Mouse (Mus musculus) gastrocnemius, adult 2 months (tissue): ENCODE measurements around the gene Kcnma1. TPM values are rescaled to one million over a fixed set of nuclear protein-coding genes. Genes with fewer than 3 reads are reported as not detected.

Source experiments
- DNase-seq: peaks from one replicate; pipeline ENCODE4 v3.0.0; 2022
- H3K27ac ChIP-seq: fragments of 200-600 bp; 2 replicates; pipeline ENCODE4 v1.8.1; 2022; ENCODE audit warnings: mild to moderate bottlenecking
- H3K4me3 ChIP-seq: fragments of 200-600 bp; 2 replicates; pipeline ENCODE4 v1.8.1; 2022; ENCODE audit warnings: mild to moderate bottlenecking, moderate library complexity
- CTCF ChIP-seq: fragments of 200-600 bp; IDR thresholded peaks from 2 replicates; pipeline ENCODE4 v1.8.1; 2022; ENCODE audit warnings: antibody characterized with exemption, mild to moderate bottlenecking, moderate library complexity
- intact Hi-C: fragments of 180-260 bp; cut with DNase I; formaldehyde crosslinking; loops from one replicate; pipeline ENCODE4 v1.15.1; 2025
- total RNA-seq, 2 experiments: library from RNA; stranded (reverse); gene quantifications; 2 replicates each; pipeline ENCODE4 v1.2.3; 2021

The Kcnma1 gene
- total RNA-seq, 2 experiments from 2014 or later: 52.6 to 80.4 TPM

- intact Hi-C loops: no loop called here
- DNase-seq: no peak
- no peak overlapping the region for H3K27ac ChIP-seq
- TF ChIP-seq CTCF: no peak
- H3K4me3 ChIP-seq: no peak overlapping the region
Observed at GRCm38 (mm10) chr14:23502236-23502790, 512.0 kb downstream of the Kcnma1 start.

GRCm38 (mm10) chr14:23496801-23497200, 517.5 kb downstream of the Kcnma1 start:
- no peak for DNase-seq
- no peak for TF ChIP-seq CTCF
- intact Hi-C loops: no loop called here
- H3K4me3 ChIP-seq: no peak overlapping the region
- peak overlapping the region; percentile 6; the same call in 1 of the 2 replicates for H3K27ac ChIP-seq

- peak; percentile 28 for DNase-seq
Observed at GRCm38 (mm10) chr14:23496236-23496740, 518.0 kb downstream of the Kcnma1 start.

GRCm38 (mm10) chr14:23494496-23494800, 519.8 kb downstream of the Kcnma1 start:
- H3K27ac ChIP-seq: peak overlapping the region; percentile 56
- TF ChIP-seq CTCF: no peak
- no peak overlapping the region for H3K4me3 ChIP-seq
- DNase-seq: peak; percentile 69
- intact Hi-C loops: no loop called here

More at GRCm38 (mm10) chr14:23496236-23496740, 518.0 kb downstream of the Kcnma1 start:
- H3K4me3 ChIP-seq: no peak overlapping the region
- H3K27ac ChIP-seq: peak overlapping the region; percentile 6
- intact Hi-C loops: no loop called here
- TF ChIP-seq CTCF: no peak

- DNase-seq: peak; percentile 23
- no peak for TF ChIP-seq CTCF
- intact Hi-C loops: no loop called here
- peak overlapping the region; percentile 56 for H3K27ac ChIP-seq
- no peak overlapping the region for H3K4me3 ChIP-seq
Observed at GRCm38 (mm10) chr14:23493750-23494495, 520.4 kb downstream of the Kcnma1 start.

GRCm38 (mm10) chr14:23492581-23493360, 521.5 kb downstream of the Kcnma1 start:
- peak; percentile 22 for DNase-seq
- intact Hi-C loops: no loop called here
- peak overlapping the region; percentile 69 for H3K27ac ChIP-seq
- TF ChIP-seq CTCF: no peak
- H3K4me3 ChIP-seq: no peak overlapping the region

GRCm38 (mm10) chr14:23491359-23491758, 522.9 kb downstream of the Kcnma1 start:
- no peak overlapping the region for H3K4me3 ChIP-seq
- no peak for DNase-seq
- H3K27ac ChIP-seq: no peak overlapping the region
- intact Hi-C loops: no loop called here
- TF ChIP-seq CTCF: no peak

- TF ChIP-seq CTCF: no peak
- no peak for DNase-seq
- H3K4me3 ChIP-seq: no peak overlapping the region
- intact Hi-C loops: no loop called here
- no peak overlapping the region for H3K27ac ChIP-seq
Observed at GRCm38 (mm10) chr14:23486687-23487086, 527.6 kb downstream of the Kcnma1 start.

- Histone ChIP-seq H3K27ac (no peak overlapping the region), H3K4me3 (no peak overlapping the region)
- no peak for TF ChIP-seq CTCF
- DNase-seq: no peak
- intact Hi-C loops: no loop called here
Observed at GRCm38 (mm10) chr14:23485802-23486500, 528.3 kb downstream of the Kcnma1 start.

- H3K4me3 ChIP-seq: no peak overlapping the region
- DNase-seq: no peak
- H3K27ac ChIP-seq: no peak overlapping the region
- intact Hi-C loops: no loop called here
- no peak for TF ChIP-seq CTCF
Observed at GRCm38 (mm10) chr14:23475129-23475528, 539.2 kb downstream of the Kcnma1 start.

GRCm38 (mm10) chr14:23470071-23470470, 544.2 kb downstream of the Kcnma1 start:
- H3K27ac ChIP-seq: no peak overlapping the region
- DNase-seq: no peak
- H3K4me3 ChIP-seq: no peak overlapping the region
- no peak for TF ChIP-seq CTCF
- intact Hi-C loops: no loop called here

GRCm38 (mm10) chr14:23465135-23465534, 549.2 kb downstream of the Kcnma1 start:
- TF ChIP-seq CTCF: no peak
- intact Hi-C loops: no loop called here
- H3K4me3 ChIP-seq: no peak overlapping the region
- no peak for DNase-seq
- no peak overlapping the region for H3K27ac ChIP-seq

- no peak overlapping the region for H3K4me3 ChIP-seq
- no peak overlapping the region for H3K27ac ChIP-seq
- no peak for DNase-seq
- intact Hi-C loops: no loop called here
- no peak for TF ChIP-seq CTCF
Observed at GRCm38 (mm10) chr14:23458560-23458959, 555.7 kb downstream of the Kcnma1 start.
